Mouse (Mus musculus) left cerebral cortex, postnatal 10 days (tissue): ENCODE data around the gene Slc7a9. TPM values are rescaled to one million over a fixed set of nuclear protein-coding genes. Genes with fewer than 3 reads are reported as not detected.

ENCODE experiments used
- DNase-seq, 2 experiments: peaks; one replicate each; pipeline ENCODE4 v3.0.0; 2021 to 2022; ENCODE audit warnings: low spot score in 2 of 2, mixed read lengths in 1 of 2; ENCODE audit errors: extremely low spot score in 1 of 2
- intact Hi-C: fragments of 180-260 bp; cut with DNase I; formaldehyde crosslinking; loops from one replicate; pipeline ENCODE4 v1.15.1; 2025
- total RNA-seq, 2 experiments: library from RNA; stranded (reverse); gene quantifications; 2 replicates each; pipeline ENCODE4 v1.2.3; 2021

The Slc7a9 gene
- total RNA-seq, 2 experiments from 2014 or later = not detected

GRCm38 (mm10) chr7:35491005-35491404 is 42.4 kb downstream of the Slc7a9 start:
- no peak for DNase-seq
- intact Hi-C loops = no loop called here

- peak in 1 of 2 experiments; percentile 15 for DNase-seq
- intact Hi-C loops = no loop called here
These were observed 48.9 kb downstream of the Slc7a9 start for GRCm38 (mm10) chr7:35497516-35497915.

GRCm38 (mm10) chr7:35501995-35502394 is 53.4 kb downstream of the Slc7a9 start:
- DNase-seq = peak; percentile 7 to 32
- intact Hi-C loops = no loop called here

Other genes starting within 250 kb of the Slc7a9 start
- 10 to 100 TPM; 88.1 to 90.1 TPM for gene Lrp3, start 233.3 kb upstream of the Slc7a9 start, total RNA-seq
- 10 to 100 TPM; 21.2 to 24.1 TPM for gene Gpatch1, start 130.4 kb upstream of the Slc7a9 start, total RNA-seq
- gene Rhpn2, start 114.6 kb upstream of the Slc7a9 start, total RNA-seq = 1 to 10 TPM; 2.1 TPM
- 10 to 100 TPM in 1 of 2 experiments, 1 to 10 TPM in 1; 8.7 to 10.6 TPM for gene Faap24, start 52.0 kb upstream of the Slc7a9 start, total RNA-seq
- gene Cep89, start 51.8 kb upstream of the Slc7a9 start, total RNA-seq = 10 to 100 TPM; 21.5 to 24.7 TPM
- under 1 TPM; 0.63 to 0.79 TPM for gene Tdrd12, start 88.9 kb downstream of the Slc7a9 start, total RNA-seq
- 10 to 100 TPM; 66.7 to 81.4 TPM for gene Nudt19, start 107.5 kb downstream of the Slc7a9 start, total RNA-seq
- gene Rgs9bp, start 136.8 kb downstream of the Slc7a9 start, total RNA-seq = 1 to 10 TPM; 1.7 to 3.2 TPM
- gene Ankrd27, start 137.4 kb downstream of the Slc7a9 start, total RNA-seq = 10 to 100 TPM; 42.8 to 50.3 TPM
- 10 to 100 TPM; 91.7 to 94.7 TPM for gene Pdcd5, start 198.7 kb downstream of the Slc7a9 start, total RNA-seq